Mouse (Mus musculus) myocyte (in vitro differentiated cells): ENCODE measurements at regions not wholly inside any gene's neighbourhood (a gene's known extent, or its start where the extent isn't known, plus 50 kb on each side); places are given as distances from the start of the nearest gene placed in this dataset.

Source experiments
- H3K27me3 ChIP-seq: one replicate; pipeline ENCODE4 v1.6.1; 2011; ENCODE audit not compliant: control insufficient read depth, insufficient read depth, insufficient read length
- H3K36me3 ChIP-seq: one replicate; pipeline ENCODE4 v1.6.1; 2011; ENCODE audit not compliant: control insufficient read depth, insufficient read depth
- H3K4me2 ChIP-seq: one replicate; pipeline ENCODE4 v1.6.1; 2011; ENCODE audit warnings: low read depth, control low read depth
- H3K4me3 ChIP-seq: one replicate; pipeline ENCODE4 v1.5.1; 2011; ENCODE audit warnings: mild to moderate bottlenecking, control low read depth, moderate library complexity
- H3K79me2 ChIP-seq: one replicate; pipeline ENCODE4 v1.6.1; 2011; ENCODE audit not compliant: control insufficient read depth, insufficient read depth
- H3ac ChIP-seq: one replicate; pipeline ENCODE4 v1.6.1; 2011; ENCODE audit not compliant: control insufficient read depth, insufficient read length
- CEBPB ChIP-seq: IDR thresholded peaks from 2 replicates; pipeline ENCODE4 v1.6.1; 2011; ENCODE audit warnings: mild to moderate bottlenecking, moderate library complexity; ENCODE audit not compliant: poor library complexity, insufficient read depth, severe bottlenecking
- E2F4 ChIP-seq: IDR thresholded peaks from one replicate; pipeline ENCODE4 v1.6.1; 2011; ENCODE audit warnings: mild to moderate bottlenecking, control low read depth, moderate library complexity; ENCODE audit not compliant: insufficient read depth
- MAX ChIP-seq: IDR thresholded peaks from one replicate; pipeline ENCODE4 v1.6.1; 2011; ENCODE audit warnings: low read depth, mild to moderate bottlenecking, control low read depth
- MYOD1 ChIP-seq, 3 experiments: IDR thresholded peaks; one replicate each; pipeline ENCODE4 v1.6.1; 2011; ENCODE audit warnings: control low read depth in 2 of 3, low read depth in 2 of 3, mild to moderate bottlenecking in 2 of 3, moderate library complexity in 1 of 3; ENCODE audit not compliant: insufficient read length in 2 of 3, control insufficient read depth in 1 of 3
- MYOG ChIP-seq, 3 experiments: IDR thresholded peaks; one replicate each; pipeline ENCODE4 v1.6.1; 2011; ENCODE audit warnings: control low read depth in 2 of 3, low read depth in 2 of 3, mild to moderate bottlenecking in 2 of 3; ENCODE audit not compliant: insufficient read length in 2 of 3, control insufficient read depth in 1 of 3, insufficient read depth in 1 of 3
- POLR2A ChIP-seq: IDR thresholded peaks from one replicate; pipeline ENCODE4 v1.6.1; 2011; ENCODE audit warnings: low read depth, mild to moderate bottlenecking, control low read depth, moderate library complexity; ENCODE audit not compliant: insufficient read length
- POLR2AphosphoS2 ChIP-seq: IDR thresholded peaks from one replicate; pipeline ENCODE4 v1.6.1; 2011; ENCODE audit warnings: low read depth, control low read depth; ENCODE audit not compliant: insufficient read length
- REST ChIP-seq: IDR thresholded peaks from one replicate; pipeline ENCODE4 v1.6.1; 2011; ENCODE audit warnings: mild to moderate bottlenecking, control low read depth, moderate library complexity; ENCODE audit not compliant: insufficient read depth, insufficient read length
- SRF ChIP-seq: IDR thresholded peaks from one replicate; pipeline ENCODE4 v1.6.1; 2011; ENCODE audit warnings: low read depth; ENCODE audit not compliant: control insufficient read depth, insufficient read length
- TCF12 ChIP-seq: IDR thresholded peaks from one replicate; pipeline ENCODE4 v1.6.1; 2011; ENCODE audit warnings: mild to moderate bottlenecking, control low read depth; ENCODE audit not compliant: poor library complexity, insufficient read depth, severe bottlenecking
- TCF3 ChIP-seq: IDR thresholded peaks from one replicate; pipeline ENCODE4 v1.6.1; 2011; ENCODE audit warnings: low read depth, control low read depth; ENCODE audit not compliant: insufficient read length
- USF1 ChIP-seq: IDR thresholded peaks from one replicate; pipeline ENCODE4 v1.6.1; 2011; ENCODE audit warnings: low read depth, mild to moderate bottlenecking, control low read depth, moderate library complexity

DNA sequence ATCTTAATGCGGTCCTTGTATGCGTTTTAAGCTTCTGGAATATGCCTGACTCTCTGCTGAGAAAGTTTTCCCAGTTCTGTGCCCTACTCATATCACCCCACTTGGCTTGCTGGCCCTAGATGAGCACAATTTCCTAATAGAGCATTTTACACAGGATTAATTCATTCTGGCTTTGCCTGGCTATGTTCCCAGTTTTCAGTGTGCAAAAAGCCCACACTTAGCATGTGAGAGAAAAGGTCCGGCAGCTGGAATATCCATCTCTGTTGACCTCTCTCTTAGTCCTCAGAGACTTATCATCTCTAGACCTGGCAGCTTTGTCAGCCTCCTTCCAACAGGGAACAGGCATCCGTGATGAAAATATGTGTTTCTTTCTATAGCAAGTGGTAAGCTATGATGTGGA lies 574.6 kb downstream of the Tmem182 start:
- H3K79me2 ChIP-seq, result no peaks in the 10 kb centered on the region
- H3K4me3 ChIP-seq, result no peak overlapping the region
- TF ChIP-seq TCF12, result no peak
- no peak for TF ChIP-seq CEBPB
- TF ChIP-seq REST, result no peak
- H3ac ChIP-seq, result no peak overlapping the region
- H3K36me3 ChIP-seq, result no peaks in the 10 kb centered on the region
- no peak overlapping the region for H3K4me2 ChIP-seq
- no peaks in the 10 kb centered on the region for H3K27me3 ChIP-seq

- TF ChIP-seq TCF12 (no peak), SRF (no peak), MYOD1 (IDR thresholded peaks at IDR 0.05; ENCODE audit: control insufficient read depth in 1 of 3, insufficient read length in 2 of 3, low read depth in 2 of 3) (no peak), TCF3 (no peak), POLR2A (no peak), E2F4 (no peak), MYOG (IDR thresholded peaks at IDR 0.05; ENCODE audit: control insufficient read depth in 1 of 3, insufficient read depth in 1 of 3, insufficient read length in 2 of 3, low read depth in 2 of 3) (no peak), CEBPB (no peak), POLR2AphosphoS2 (no peak), REST (no peak)
- Histone ChIP-seq H3K36me3 (no peaks in the 10 kb centered on the region), H3K27me3 (no peaks in the 10 kb centered on the region), H3ac (no peak overlapping the region), H3K4me3 (no peak overlapping the region), H3K79me2 (no peaks in the 10 kb centered on the region), H3K4me2 (no peak overlapping the region)
Measured at GRCm38 (mm10) chr1:41381487-41381886, 576.1 kb downstream of the Tmem182 start.

DNA sequence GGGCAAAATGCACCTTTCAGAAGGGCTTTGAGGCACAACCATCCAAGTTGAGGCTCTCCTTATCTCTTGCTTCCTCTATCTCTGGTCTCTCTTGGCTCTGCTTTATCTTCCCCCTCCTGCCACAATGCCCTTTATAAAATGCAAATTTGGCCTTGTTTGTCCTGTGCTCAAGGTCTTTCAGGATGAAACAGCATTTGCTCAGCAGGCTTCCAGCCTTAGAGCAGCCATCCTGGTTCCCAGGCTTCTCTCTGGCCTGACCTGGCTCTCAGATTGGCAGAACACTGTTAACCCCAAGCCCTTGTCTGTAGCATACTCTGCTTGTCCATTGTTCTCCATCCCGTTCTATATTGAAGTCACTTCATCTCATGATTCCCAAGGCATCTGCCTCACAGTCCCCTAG lies 579.3 kb downstream of the Tmem182 start:
- H3K4me2 ChIP-seq, result no peak overlapping the region
- no peaks in the 10 kb centered on the region for H3K36me3 ChIP-seq
- no peak overlapping the region for H3K4me3 ChIP-seq
- no peak for TF ChIP-seq E2F4
- no peak for TF ChIP-seq REST
- TF ChIP-seq TCF12, result no peak
- TF ChIP-seq MYOD1 (IDR thresholded peaks at IDR 0.05; ENCODE audit: control insufficient read depth in 1 of 3, insufficient read length in 2 of 3, low read depth in 2 of 3), result no peak
- no peak for TF ChIP-seq TCF3
- no peak for TF ChIP-seq MAX
- TF ChIP-seq POLR2A, result no peak
- TF ChIP-seq USF1, result no peak
- H3K79me2 ChIP-seq, result no peaks in the 10 kb centered on the region
- H3ac ChIP-seq, result no peak overlapping the region
- no peaks in the 10 kb centered on the region for H3K27me3 ChIP-seq

DNA sequence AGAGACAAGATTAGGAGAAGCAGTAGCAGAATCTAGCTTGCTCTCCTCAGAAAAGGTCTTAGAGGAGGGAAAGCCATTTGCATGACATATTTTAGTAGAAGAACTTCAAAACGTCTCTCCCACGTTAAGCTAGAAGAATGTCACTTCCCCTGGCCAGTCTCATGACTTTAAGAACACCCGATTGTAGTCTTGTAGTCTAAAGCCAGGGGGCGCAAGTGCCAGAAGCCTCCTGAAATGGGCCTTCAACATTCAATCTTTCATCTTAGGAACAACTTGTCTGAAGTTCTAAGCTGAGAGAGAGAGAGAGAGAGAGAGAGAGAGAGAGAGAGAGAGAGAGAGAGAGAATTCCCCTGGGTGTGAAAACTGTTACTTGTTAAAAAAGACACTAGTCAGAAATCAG lies 581.0 kb downstream of the Tmem182 start:
- TF ChIP-seq SRF, result no peak
- TF ChIP-seq TCF12, result no peak
- TF ChIP-seq POLR2AphosphoS2, result no peak
- TF ChIP-seq REST, result no peak
- TF ChIP-seq MAX, result no peak

DNA sequence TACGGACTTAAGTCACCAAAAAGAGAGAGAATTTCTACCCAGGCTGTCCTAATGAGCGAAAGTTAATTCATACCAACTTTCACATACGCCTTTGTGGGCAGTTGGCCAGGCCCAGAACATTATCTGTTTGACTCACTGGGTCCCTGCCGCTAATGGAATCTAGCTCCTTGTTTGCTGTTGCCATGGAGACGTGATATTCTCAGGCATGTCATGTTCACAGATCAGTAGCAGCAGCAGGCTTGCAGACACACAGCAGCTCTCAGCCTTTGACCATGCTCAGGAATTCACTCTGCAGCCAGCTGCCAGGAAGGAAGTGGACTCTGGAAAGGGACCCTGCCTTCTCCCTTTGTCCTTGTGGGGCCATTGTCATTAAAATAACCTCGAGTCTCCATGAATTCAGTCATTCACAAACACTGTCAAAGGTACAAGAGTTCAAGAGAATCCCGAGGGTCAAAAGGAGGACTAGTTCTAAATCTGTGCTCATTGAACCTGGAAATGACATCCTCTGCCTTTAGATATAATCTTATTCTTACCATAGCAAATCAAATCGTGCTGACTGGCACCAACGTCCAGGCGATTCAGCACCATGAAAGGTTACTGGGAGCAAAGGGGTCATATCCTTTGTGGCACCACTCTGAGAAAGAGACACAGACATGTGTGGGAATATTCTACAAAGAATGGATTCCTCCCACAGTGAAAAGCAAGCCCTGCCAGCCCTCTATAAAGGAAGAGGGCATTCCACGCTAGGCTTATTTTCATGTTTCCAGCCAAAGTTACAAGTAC lies 584.9 kb downstream of the Tmem182 start:
- TF ChIP-seq E2F4 (no peak), MYOD1 (IDR thresholded peaks at IDR 0.05; ENCODE audit: control insufficient read depth in 1 of 3, insufficient read length in 2 of 3, low read depth in 2 of 3) (no peak), MAX (no peak), REST (no peak), USF1 (no peak), TCF12 (no peak), CEBPB (no peak), SRF (no peak), POLR2A (no peak), MYOG (IDR thresholded peaks at IDR 0.05; ENCODE audit: control insufficient read depth in 1 of 3, insufficient read depth in 1 of 3, insufficient read length in 2 of 3, low read depth in 2 of 3) (no peak), TCF3 (no peak), POLR2AphosphoS2 (no peak)

More for the DNA sequence above, 581.0 kb downstream of the Tmem182 start:
- H3K4me2 ChIP-seq, result no peak overlapping the region
- no peaks in the 10 kb centered on the region for H3K27me3 ChIP-seq
- H3K4me3 ChIP-seq, result no peak overlapping the region
- H3ac ChIP-seq, result no peak overlapping the region
- H3K79me2 ChIP-seq, result no peaks in the 10 kb centered on the region
- H3K36me3 ChIP-seq, result no peaks in the 10 kb centered on the region

More for the DNA sequence above, 584.9 kb downstream of the Tmem182 start:
- Histone ChIP-seq H3K36me3 (no peaks in the 10 kb centered on the region), H3K79me2 (no peaks in the 10 kb centered on the region), H3K4me3 (no peak overlapping the region), H3K4me2 (peak overlapping the region; percentile 6), H3ac (no peak overlapping the region), H3K27me3 (no peaks in the 10 kb centered on the region)
